Mouse (Mus musculus): ENCODE data around the gene Stk39. TPM values are rescaled to one million over a fixed set of nuclear protein-coding genes. Genes with fewer than 3 reads are reported as not detected.

The Stk39 gene
- polyA plus RNA-seq, 1 experiment: 26.3 TPM

DNA sequence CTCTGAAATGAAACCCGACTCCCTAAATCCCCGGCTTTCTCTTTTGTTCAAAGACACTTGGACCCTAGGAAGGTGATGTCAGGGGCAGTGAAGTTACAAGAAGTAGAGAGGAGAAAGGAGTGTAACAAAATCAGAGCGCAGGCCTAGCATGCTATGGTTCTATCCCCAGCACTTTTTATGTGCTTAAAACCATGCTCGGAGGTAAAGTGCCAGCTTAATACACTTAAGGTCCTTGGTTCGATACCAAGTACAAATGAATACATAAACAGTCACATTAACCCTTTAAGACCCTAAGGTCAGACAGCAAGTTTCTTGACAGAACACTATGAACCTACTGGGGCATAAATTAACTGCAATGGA is 463 bp upstream of the Stk39 start:
- no peak overlapping the region for H3K27ac ChIP-seq (ENCODE audit: insufficient read depth, low read length)
- H3K4me1 ChIP-seq (ENCODE audit: control insufficient read depth, insufficient read depth, low read length): peaks cover 4% of the 10 kb centered on the region; the same call in 1 of the 2 replicates
- TF ChIP-seq CTCF (IDR thresholded peaks at IDR 0.05; ENCODE audit: borderline replicate concordance, insufficient read depth, low read length): no peak
- H3K4me3 ChIP-seq (ENCODE audit: insufficient read depth, low read length): peak overlapping the region; percentile 89

DNA sequence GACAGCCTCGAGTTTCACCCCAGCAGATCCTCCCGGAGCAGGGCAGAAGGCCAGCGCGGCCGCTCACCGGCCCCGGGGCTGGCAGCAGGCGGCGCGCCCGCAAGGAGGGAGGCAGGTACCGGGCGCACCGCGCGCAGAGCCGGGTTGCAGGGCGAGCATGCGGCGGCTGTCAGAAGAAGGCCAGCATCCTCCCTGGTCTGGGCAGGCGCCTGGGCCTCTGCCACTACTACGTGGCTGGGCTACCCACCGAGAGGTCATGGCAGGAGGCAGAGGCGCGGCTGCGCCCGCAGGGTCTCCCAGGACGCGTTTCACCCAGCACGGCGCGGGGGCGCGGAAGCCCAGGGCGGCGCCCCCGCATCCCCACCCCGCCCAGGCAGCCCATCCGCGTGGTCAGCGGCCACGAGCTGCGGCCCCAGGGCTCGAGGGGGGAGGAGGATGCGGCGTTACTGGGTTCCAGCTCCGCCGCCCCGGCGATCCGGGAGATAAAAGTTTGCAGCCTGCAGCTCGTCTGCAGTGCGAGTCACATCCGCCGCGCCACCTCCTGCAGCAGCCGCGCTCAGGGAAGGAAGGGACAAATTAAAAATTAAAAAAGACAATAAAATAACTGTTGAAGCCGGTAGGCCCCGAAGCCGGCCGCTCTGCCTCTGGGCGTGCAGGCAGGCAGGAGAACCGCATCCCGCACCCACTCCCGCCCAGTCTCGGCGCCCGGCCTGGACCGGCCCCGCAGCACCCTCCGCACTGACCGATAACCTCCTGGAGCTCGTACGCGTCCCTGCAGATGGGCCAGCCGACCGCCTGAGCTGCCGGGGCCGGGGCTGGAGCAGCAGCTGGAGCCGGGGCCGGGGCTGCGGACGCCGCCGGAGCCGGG is 943 bp downstream of the Stk39 start:
- Histone ChIP-seq H3K4me1 (ENCODE audit: control insufficient read depth, insufficient read depth, low read length) (peaks cover 4% of the 10 kb centered on the region), H3K27ac (ENCODE audit: insufficient read depth, low read length) (0 out of 2 replicates have a peak overlapping the region, but pooled peaks have one; percentile 8), H3K4me3 (ENCODE audit: insufficient read depth, low read length) (peak overlapping the region; percentile 89)
- TF ChIP-seq CTCF (IDR thresholded peaks at IDR 0.05; ENCODE audit: borderline replicate concordance, insufficient read depth, low read length): no peak
- no peak for TF ChIP-seq POLR2A (IDR thresholded peaks at IDR 0.05; ENCODE audit: low read depth, low read length)

DNA sequence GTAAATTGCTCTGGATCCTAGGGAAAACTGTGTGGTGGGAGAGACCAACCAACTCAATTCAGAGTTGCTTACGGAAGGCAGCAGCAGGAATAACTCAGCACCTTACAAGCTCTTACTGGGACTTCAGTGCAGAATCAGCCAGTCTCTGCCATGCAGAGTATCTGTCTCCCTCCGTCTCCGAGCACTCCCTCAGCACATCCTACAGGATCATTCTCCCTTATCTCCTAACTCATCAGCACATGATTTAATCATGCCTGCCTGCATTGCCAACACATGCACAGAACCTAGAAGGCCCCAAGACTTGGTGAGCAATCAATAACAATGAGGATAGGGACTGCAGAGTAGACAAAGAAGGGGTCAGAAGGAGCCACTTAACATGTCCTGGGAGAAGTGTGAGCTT is 2.6 kb downstream of the Stk39 start:
- TF ChIP-seq POLR2A (IDR thresholded peaks at IDR 0.05; ENCODE audit: low read depth, low read length) (no peak), CTCF (IDR thresholded peaks at IDR 0.05; ENCODE audit: borderline replicate concordance, insufficient read depth, low read length) (no peak)
- Histone ChIP-seq H3K4me1 (ENCODE audit: control insufficient read depth, insufficient read depth, low read length) (peaks cover 4% of the 10 kb centered on the region), H3K4me3 (ENCODE audit: insufficient read depth, low read length) (no peak overlapping the region), H3K27ac (ENCODE audit: insufficient read depth, low read length) (no peak overlapping the region)

DNA sequence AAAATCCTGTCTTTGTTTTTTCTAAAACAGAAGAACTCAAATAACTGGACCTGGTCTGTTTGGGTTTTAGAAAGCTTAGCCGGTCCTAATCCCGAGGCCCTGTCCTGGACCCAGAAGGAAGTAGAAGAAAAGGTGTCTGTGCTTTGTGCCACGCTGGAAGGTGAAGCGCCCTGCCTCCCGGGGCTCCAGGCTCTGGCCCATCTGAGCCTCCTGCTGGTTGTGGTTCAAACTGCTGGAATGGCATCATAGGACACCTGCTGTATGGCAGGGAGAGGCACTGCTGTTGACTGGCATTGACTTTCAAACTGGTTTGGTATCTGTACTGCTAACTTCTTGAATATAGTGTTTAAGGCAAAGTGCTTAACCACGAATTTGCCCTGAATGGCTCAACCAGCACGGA is 3.4 kb downstream of the Stk39 start:
- TF ChIP-seq POLR2A (IDR thresholded peaks at IDR 0.05; ENCODE audit: low read depth, low read length) (no peak), CTCF (IDR thresholded peaks at IDR 0.05; ENCODE audit: borderline replicate concordance, insufficient read depth, low read length) (0 out of 2 replicates have a peak, but pooled peaks have one; percentile 9)
- Histone ChIP-seq H3K4me3 (ENCODE audit: insufficient read depth, low read length) (no peak overlapping the region), H3K27ac (ENCODE audit: insufficient read depth, low read length) (no peak overlapping the region), H3K4me1 (ENCODE audit: control insufficient read depth, insufficient read depth, low read length) (peaks cover 4% of the 10 kb centered on the region)

DNA sequence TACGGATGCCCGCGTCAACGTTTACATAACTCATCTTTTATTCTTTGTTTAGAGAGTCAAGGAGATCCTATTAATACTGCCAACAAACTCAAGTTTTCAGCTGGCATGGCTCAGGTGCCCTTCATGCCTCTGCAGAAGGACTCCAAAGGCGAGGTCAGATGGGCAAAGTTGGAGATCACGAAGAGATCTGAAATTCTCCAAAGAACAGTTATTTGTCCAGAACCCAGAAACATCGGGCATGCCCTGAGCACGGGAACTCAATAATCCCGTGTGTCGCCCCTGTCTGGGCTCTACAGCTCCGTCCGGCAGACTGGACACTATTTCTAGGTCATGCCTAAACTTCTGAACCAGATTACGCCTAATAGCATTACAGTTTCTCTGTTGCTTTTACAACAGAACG is 3.8 kb downstream of the Stk39 start:
- H3K4me1 ChIP-seq (ENCODE audit: control insufficient read depth, insufficient read depth, low read length): peaks cover 4% of the 10 kb centered on the region
- no peak overlapping the region for H3K4me3 ChIP-seq (ENCODE audit: insufficient read depth, low read length)
- TF ChIP-seq CTCF (IDR thresholded peaks at IDR 0.05; ENCODE audit: borderline replicate concordance, insufficient read depth, low read length) (no peak), POLR2A (IDR thresholded peaks at IDR 0.05; ENCODE audit: low read depth, low read length) (no peak)
- H3K27ac ChIP-seq (ENCODE audit: insufficient read depth, low read length): no peak overlapping the region

DNA sequence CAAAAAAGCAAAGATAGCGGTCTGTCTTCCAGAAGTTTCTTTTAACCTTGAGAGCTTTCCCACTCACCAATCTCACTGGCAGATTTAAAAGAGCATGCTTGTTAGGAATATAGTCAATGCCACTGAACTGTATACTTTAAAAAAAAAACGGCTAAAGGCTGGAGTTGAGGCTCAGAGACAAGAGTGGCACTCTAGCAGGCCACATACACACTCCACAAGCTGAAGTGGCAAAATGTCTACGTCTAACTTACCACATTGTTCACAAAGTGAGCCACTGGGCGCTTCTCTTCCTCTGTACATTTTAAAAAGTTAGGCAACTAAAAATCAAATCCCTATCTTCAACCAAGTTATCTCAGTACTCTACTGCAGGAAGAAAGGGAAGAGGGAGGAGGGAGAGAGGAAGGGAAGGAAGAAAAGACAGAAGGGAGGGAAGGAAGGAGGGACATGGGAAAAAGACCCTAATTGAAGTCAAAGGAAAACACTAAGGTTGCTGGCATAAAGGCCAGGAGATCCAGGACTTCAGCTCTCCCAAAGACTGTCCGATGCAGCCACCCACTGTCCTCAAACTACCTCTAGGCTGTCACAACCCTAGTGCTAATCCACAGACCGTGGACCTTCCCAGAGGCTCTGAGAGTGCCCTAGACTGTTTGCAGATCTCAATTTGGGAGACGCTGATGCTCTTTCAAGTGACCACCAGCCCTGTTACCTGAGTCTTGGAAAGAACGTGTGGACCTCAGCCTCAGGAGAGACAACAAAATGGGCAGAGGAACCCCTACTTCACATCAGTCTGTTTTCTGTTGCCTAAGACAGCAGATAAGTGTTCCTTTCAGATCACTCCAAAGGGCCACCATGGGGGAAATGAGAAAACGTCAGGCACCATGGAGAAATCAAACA is 4.7 kb downstream of the Stk39 start:
- Histone ChIP-seq H3K27ac (ENCODE audit: insufficient read depth, low read length) (no peak overlapping the region), H3K4me1 (ENCODE audit: control insufficient read depth, insufficient read depth, low read length) (peaks cover 4% of the 10 kb centered on the region), H3K4me3 (ENCODE audit: insufficient read depth, low read length) (no peak overlapping the region)
- TF ChIP-seq POLR2A (IDR thresholded peaks at IDR 0.05; ENCODE audit: low read depth, low read length): no peak
- no peak for TF ChIP-seq CTCF (IDR thresholded peaks at IDR 0.05; ENCODE audit: borderline replicate concordance, insufficient read depth, low read length)

DNA sequence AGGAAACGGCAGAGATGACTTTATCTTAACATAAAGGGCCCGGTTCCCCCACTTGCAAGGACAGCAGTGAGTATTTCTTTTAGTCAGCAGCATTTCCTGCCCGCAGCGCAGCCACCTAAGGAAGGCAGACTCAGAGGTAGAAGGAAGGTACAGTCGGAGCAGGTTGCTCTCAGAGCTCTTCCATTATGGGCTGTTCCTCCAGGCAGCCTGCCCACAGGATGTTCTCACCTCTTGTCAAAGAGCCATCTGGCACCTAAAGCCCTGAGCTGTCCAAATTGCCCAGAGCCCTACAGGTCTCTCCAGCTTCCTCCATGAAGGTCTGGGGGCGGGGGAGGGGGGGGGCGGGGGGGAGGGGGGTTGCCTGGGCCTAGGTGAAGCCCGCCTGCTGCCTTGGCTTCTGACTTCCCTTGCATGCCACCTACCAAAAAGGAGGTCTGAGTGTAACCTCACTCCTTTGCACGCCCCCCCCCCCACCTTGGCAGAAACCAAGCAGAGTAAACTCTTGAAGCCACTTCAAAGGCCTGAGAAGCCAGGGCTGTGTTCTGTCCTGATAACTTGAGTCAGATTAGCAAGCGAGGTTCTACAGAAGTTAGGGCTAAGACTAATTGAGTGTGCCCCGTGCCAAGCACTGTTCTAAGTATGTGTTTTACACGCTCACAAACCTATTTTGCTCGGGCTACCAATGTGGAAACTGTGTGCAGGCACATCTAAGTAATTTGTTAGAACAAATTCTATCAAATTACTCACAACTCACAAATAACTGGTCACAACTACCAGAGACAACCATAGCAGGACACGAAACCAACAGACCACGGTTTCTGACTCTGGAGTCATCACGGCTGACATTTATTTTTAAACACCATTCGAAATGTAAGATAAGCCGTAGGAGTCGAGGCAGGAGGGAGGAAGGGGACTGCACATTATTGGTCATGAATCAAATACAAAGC is 5.7 kb downstream of the Stk39 start:
- H3K4me1 ChIP-seq (ENCODE audit: control insufficient read depth, insufficient read depth, low read length): peaks cover 4% of the 10 kb centered on the region
- TF ChIP-seq CTCF (IDR thresholded peaks at IDR 0.05; ENCODE audit: borderline replicate concordance, insufficient read depth, low read length) (no peak), POLR2A (IDR thresholded peaks at IDR 0.05; ENCODE audit: low read depth, low read length) (no peak)
- no peak overlapping the region for H3K27ac ChIP-seq (ENCODE audit: insufficient read depth, low read length)
- H3K4me3 ChIP-seq (ENCODE audit: insufficient read depth, low read length): no peak overlapping the region

DNA sequence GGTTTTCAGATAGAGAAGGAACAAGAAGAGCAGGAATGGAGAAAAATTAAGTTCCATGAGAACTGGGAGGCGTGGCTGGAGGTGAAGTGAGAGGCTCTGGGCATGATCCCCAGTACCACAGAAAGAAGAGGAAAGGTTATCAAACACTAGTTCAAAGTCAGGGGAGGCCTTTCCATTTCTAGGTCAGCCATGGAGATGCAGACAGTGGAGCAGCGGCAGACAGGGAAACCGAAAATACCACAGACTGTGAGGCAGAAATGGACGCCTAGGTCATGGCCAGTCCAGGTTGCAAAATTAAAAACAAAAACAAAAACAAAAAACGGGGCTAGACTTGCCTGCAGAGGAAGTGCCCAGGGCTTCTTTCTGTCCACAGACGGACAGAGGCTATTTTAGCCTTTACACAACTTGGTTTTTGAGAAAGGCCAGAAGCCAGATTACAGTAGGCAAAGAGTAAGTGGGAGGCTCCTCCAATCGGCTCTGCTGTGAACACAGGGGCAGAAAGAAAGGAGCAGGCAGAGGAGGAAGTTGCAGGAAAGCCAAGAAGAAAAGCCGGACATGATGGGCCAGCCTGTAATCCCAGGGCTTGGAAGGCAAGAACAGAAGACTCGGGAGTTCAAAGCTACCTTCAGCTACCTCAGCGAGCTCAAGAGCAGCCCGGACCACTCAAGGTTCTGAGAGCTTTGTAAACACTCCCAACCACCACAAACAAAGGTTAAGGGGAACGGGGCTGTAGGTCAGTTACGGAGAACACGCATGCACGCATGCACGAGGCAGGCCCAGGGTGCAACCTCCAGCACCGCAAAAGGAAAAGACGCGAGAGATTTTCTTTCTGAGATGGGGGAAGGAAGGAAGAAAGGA is 6.6 kb downstream of the Stk39 start:
- H3K4me1 ChIP-seq (ENCODE audit: control insufficient read depth, insufficient read depth, low read length): peaks cover 4% of the 10 kb centered on the region
- no peak overlapping the region for H3K27ac ChIP-seq (ENCODE audit: insufficient read depth, low read length)
- TF ChIP-seq POLR2A (IDR thresholded peaks at IDR 0.05; ENCODE audit: low read depth, low read length) (no peak), CTCF (IDR thresholded peaks at IDR 0.05; ENCODE audit: borderline replicate concordance, insufficient read depth, low read length) (no peak)
- no peak overlapping the region for H3K4me3 ChIP-seq (ENCODE audit: insufficient read depth, low read length)
